Mouse (Mus musculus) ES-E14 (cell line): Measurements from ENCODE around the gene Slain2. TPM values are rescaled to one million over a fixed set of nuclear protein-coding genes. Genes with fewer than 3 reads are reported as not detected.
A peak's percentile ranks its signal among the peaks of the same experiment; 100 is the strongest.

Experiments used
- DNase-seq: peaks from one replicate; pipeline ENCODE4 v3.0.0-alpha.2; 2013; ENCODE audit warnings: low read depth, low spot score
- H3K27ac ChIP-seq: 2 replicates; pipeline ENCODE4 v1.5.1; 2012; ENCODE audit warnings: low read depth, mild to moderate bottlenecking, low read length, moderate library complexity, mixed read lengths; ENCODE audit not compliant: poor library complexity, insufficient read depth, severe bottlenecking
- H3K36me3 ChIP-seq: 2 replicates; pipeline ENCODE4 v1.6.1; 2012; ENCODE audit warnings: mild to moderate bottlenecking, low read length, moderate library complexity, mixed read lengths; ENCODE audit not compliant: control insufficient read depth, poor library complexity, insufficient read depth, severe bottlenecking
- H3K4me1 ChIP-seq, 2 experiments: fragments of 150-350 bp in 1 of 2; sonication (generic) in 1 of 2; 2 replicates each; pipeline ENCODE4 v1.6.1; 2012; ENCODE audit warnings: low read length in 2 of 2, mild to moderate bottlenecking in 1 of 2, mixed read lengths in 1 of 2; ENCODE audit not compliant: control insufficient read depth in 2 of 2, insufficient read depth in 2 of 2, poor library complexity in 1 of 2
- H3K4me3 ChIP-seq, 2 experiments: fragments of 150-350 bp in 1 of 2; sonication (generic) in 1 of 2; 2 replicates each; pipeline ENCODE4 v1.5.1; 2012; ENCODE audit warnings: low read length in 2 of 2, low read depth in 1 of 2, mild to moderate bottlenecking in 1 of 2, mixed read lengths in 1 of 2; ENCODE audit not compliant: insufficient read depth in 1 of 2, poor library complexity in 1 of 2, severe bottlenecking in 1 of 2
- H3K9ac ChIP-seq: 2 replicates; pipeline ENCODE4 v1.6.1; 2012; ENCODE audit warnings: low read depth, mild to moderate bottlenecking, low read length, mixed read lengths; ENCODE audit not compliant: poor library complexity, insufficient read depth, severe bottlenecking
- H3K9me3 ChIP-seq: fragments of 150-350 bp; sonication (generic); 2 replicates; pipeline ENCODE4 v1.6.1; 2012; ENCODE audit warnings: low read depth, mild to moderate bottlenecking, low read length; ENCODE audit not compliant: control insufficient read depth, insufficient read depth
- CHD2 ChIP-seq: IDR thresholded peaks from 2 replicates; pipeline ENCODE4 v1.6.1; 2014; ENCODE audit warnings: mild to moderate bottlenecking, low read depth, low read length, inconsistent platforms
- HCFC1 ChIP-seq: IDR thresholded peaks from 2 replicates; pipeline ENCODE4 v1.6.1; 2012; ENCODE audit warnings: low read length, inconsistent platforms, borderline replicate concordance; ENCODE audit not compliant: insufficient read depth
- MAFK ChIP-seq: IDR thresholded peaks from 2 replicates; pipeline ENCODE4 v1.6.1; 2014; ENCODE audit warnings: mild to moderate bottlenecking, low read depth, low read length, inconsistent platforms; ENCODE audit not compliant: insufficient read depth
- ZC3H11A ChIP-seq: IDR thresholded peaks from 2 replicates; pipeline ENCODE4 v1.6.1; 2012; ENCODE audit warnings: low read depth, mild to moderate bottlenecking, inconsistent platforms, low read length, borderline replicate concordance
- ZNF384 ChIP-seq: IDR thresholded peaks from 2 replicates; pipeline ENCODE4 v1.6.1; 2012; ENCODE audit warnings: low read depth, low read length, inconsistent platforms
- in situ Hi-C, 2 experiments: fragments of 600-800 bp; cut with MboI; formaldehyde crosslinking; loops; one replicate each; pipeline ENCODE4 v1.15.1; 2025; ENCODE audit warnings: low sequenced_read_pairs in 2 of 2, inconsistent platforms in 1 of 2; ENCODE audit not compliant: unreplicated experiment in 2 of 2
- total RNA-seq: library from RNA; depleted of rRNA; stranded (reverse); fragments of 300-350 nt; gene quantifications from 2 replicates; pipeline ENCODE4 v1.2.3, GENCODE M21; 2012

Slain2 gene
- total RNA-seq, 1 experiment = 24.5 TPM

- Histone ChIP-seq H3K27ac (no peak overlapping the region), H3K4me3 (no peak overlapping the region), H3K9ac (no peak overlapping the region), H3K36me3 (no peaks in the 10 kb centered on the region), H3K9me3 (no peaks in the 10 kb centered on the region), H3K4me1 (no peaks in the 10 kb centered on the region; a peak in 1 of 4 replicates)
- TF ChIP-seq ZNF384 (no peak), CHD2 (no peak), ZC3H11A (no peak), MAFK (no peak), HCFC1 (no peak)
- in situ Hi-C loops = no loop called here
- no peak for DNase-seq
Measured at GRCm38 (mm10) chr5:72888260-72888659, 25.8 kb upstream of the Slain2 start.

- H3K27ac ChIP-seq = no peak overlapping the region
- no peak overlapping the region for H3K4me3 ChIP-seq
- in situ Hi-C loops = no loop called here
- DNase-seq = no peak
- TF ChIP-seq ZC3H11A = peak; percentile 2; the same call in 1 of the 2 replicates
- TF ChIP-seq CHD2 = no peak
- H3K36me3 ChIP-seq = no peaks in the 10 kb centered on the region
- no peaks in the 10 kb centered on the region for H3K9me3 ChIP-seq
- H3K9ac ChIP-seq = peak overlapping the region; percentile 38; the same call in 1 of the 2 replicates
- H3K4me1 ChIP-seq = peaks cover 4 to 6% of the 10 kb centered on the region in 2 experiments; a peak in 3 of 4 replicates
Measured at GRCm38 (mm10) chr5:72891534-72891933, 22.6 kb upstream of the Slain2 start.

GRCm38 (mm10) chr5:72893987-72894386 lies 20.1 kb upstream of the Slain2 start:
- TF ChIP-seq CHD2 (no peak), ZC3H11A (0 out of 2 replicates have a peak, but pooled peaks have one; percentile 9)
- Histone ChIP-seq H3K4me3 (no peak overlapping the region), H3K4me1 (peaks cover 6 to 23% of the 10 kb centered on the region in 2 experiments), H3K9ac (no peak overlapping the region), H3K9me3 (no peaks in the 10 kb centered on the region), H3K36me3 (no peaks in the 10 kb centered on the region), H3K27ac (no peak overlapping the region)
- in situ Hi-C loops = no loop called here
- DNase-seq = no peak

GRCm38 (mm10) chr5:72895261-72895660 lies 18.8 kb upstream of the Slain2 start:
- Histone ChIP-seq H3K27ac (no peak overlapping the region), H3K36me3 (no peaks in the 10 kb centered on the region), H3K9ac (no peak overlapping the region), H3K4me1 (peaks cover 6 to 27% of the 10 kb centered on the region in 2 experiments), H3K4me3 (no peak overlapping the region), H3K9me3 (no peaks in the 10 kb centered on the region)
- TF ChIP-seq ZC3H11A = no peak
- no peak for TF ChIP-seq HCFC1
- TF ChIP-seq ZNF384 = no peak
- in situ Hi-C loops = no loop called here
- DNase-seq = no peak

- no peak for DNase-seq
- Histone ChIP-seq H3K36me3 (no peaks in the 10 kb centered on the region), H3K9ac (no peak overlapping the region), H3K4me3 (no peak overlapping the region), H3K4me1 (peaks cover 10 to 35% of the 10 kb centered on the region in 2 experiments), H3K27ac (no peak overlapping the region), H3K9me3 (no peaks in the 10 kb centered on the region)
- no peak for TF ChIP-seq ZC3H11A
- TF ChIP-seq MAFK = no peak
- no peak for TF ChIP-seq CHD2
- no peak for TF ChIP-seq HCFC1
- TF ChIP-seq ZNF384 = no peak
- in situ Hi-C loops = no loop called here
Measured at GRCm38 (mm10) chr5:72896478-72897279, 17.4 kb upstream of the Slain2 start.
